Mouse (Mus musculus): ENCODE results near the gene Exd2. TPM values are rescaled to one million over a fixed set of nuclear protein-coding genes. Genes with fewer than 3 reads are reported as not detected.

The Exd2 gene
- total RNA-seq, 2 experiments from 2014 or later = 35.0 to 46.8 TPM

- TF ChIP-seq CTCF (IDR thresholded peaks at IDR 0.05) = no peak
- DNase-seq = peak; percentile 56
- intact Hi-C loops (cut with DNase I) = no loop called here
- Histone ChIP-seq H3K4me3 (no peak overlapping the region), H3K27ac (peak overlapping the region; percentile 68)
These were observed 41.8 kb downstream of the Exd2 start for GRCm38 (mm10) chr12:80504718-80505117.

GRCm38 (mm10) chr12:80507041-80507745 is 44.3 kb downstream of the Exd2 start:
- TF ChIP-seq CTCF (IDR thresholded peaks at IDR 0.05) = peak; percentile 18; the same call in 1 of the 2 replicates
- DNase-seq = peak; percentile 74
- Histone ChIP-seq H3K4me3 (peak overlapping the region; percentile 51), H3K27ac (peak overlapping the region; percentile 82)
- intact Hi-C loops (cut with DNase I) = no loop called here

DNA sequence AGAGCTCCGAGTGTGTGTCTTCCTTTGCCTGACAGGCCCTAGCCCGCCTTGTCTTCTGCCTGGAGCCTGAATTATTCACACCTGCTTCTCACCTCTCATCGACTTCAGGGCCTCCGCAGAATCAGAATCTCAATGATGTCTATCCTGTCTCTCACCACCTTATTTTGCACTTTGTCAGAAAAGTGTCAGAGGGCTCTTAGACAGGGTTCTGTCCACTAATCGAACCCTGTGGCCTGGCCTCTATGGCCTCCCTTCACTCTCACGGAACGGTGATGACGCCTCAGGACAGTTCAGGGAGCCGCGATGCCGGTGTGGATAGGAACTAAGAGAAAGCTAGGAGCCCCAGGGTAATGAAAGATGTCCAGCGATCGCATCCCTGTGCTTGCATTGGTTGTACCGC is 55.1 kb downstream of the Exd2 start, which contains the start of gene Galnt16:
Gene Galnt16, plus strand, starts transcription at position 301 of the 400 bp plus-strand sequence.
- Histone ChIP-seq H3K27ac (peak within 1 kb of the TSS; percentile 69), H3K4me3 (peak within 1 kb of the TSS; percentile 81)
- intact Hi-C loops (cut with DNase I) = no loop called here
- DNase-seq = no peak
- TF ChIP-seq CTCF (IDR thresholded peaks at IDR 0.05) = no peak

DNA sequence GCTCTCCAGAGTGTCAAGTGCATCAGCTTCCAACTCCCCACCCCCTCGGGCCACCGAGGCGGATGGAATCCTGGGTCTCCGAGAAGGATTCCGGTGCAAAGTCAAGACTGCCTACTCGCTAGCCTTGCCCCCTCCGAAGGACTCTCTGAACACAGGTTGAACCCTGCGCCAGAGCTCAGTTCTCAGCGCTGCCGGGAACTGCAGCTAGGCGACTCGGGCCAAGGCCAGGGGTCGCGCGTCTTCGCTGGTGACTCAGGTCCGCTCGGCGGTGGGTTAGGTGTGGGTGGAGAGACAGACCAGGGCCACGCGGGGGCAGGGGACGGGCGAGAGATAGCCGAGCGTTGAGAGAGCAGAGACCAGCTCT is 55.5 kb downstream of the Exd2 start:
- Histone ChIP-seq H3K4me3 (peak overlapping the region; percentile 81), H3K27ac (no peak overlapping the region)
- no peak for TF ChIP-seq CTCF (IDR thresholded peaks at IDR 0.05)
- intact Hi-C loops (cut with DNase I) = no loop called here
- peak; percentile 37 for DNase-seq

GRCm38 (mm10) chr12:80518757-80519620 is 56.1 kb downstream of the Exd2 start:
- TF ChIP-seq CTCF (IDR thresholded peaks at IDR 0.05) = no peak
- Histone ChIP-seq H3K4me3 (peak overlapping the region; percentile 81), H3K27ac (peak overlapping the region; percentile 69)
- peak; percentile 58 for DNase-seq
- intact Hi-C loops (cut with DNase I) = no loop called here

DNA sequence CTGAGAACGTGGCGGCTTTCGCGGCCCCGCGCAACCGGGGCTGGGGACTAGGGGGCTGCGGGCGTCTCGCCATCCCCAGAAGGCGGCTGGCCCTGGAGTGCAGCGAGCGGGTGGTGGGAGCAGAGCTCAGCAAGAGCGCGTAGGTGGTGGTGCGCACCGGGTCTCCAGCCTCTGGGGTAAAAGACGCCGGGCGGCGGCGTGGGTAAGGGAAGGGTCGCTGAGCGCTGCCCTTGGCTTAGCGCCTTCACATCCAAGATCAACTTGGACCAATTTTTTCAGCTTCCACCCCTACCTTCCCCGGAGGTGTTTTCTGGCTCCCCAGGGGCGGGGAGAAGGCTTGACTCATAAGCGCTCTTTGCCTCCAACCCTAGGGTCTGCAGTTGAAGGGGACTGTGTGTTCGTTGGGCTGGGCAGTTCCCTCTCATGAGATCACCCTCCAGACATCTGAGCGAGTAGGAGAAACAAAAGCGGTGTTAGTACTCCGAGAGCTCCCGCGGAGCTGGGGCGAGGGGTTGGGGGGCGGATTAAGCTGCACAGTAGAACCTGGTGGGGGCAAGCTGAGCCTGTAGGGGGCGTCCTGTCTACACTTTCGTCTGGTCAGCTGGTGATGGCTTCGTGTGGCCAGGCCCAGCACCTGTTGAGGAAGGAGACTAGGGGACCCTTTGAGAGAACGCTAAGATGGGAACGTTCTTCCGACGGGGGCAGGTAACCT is 56.9 kb downstream of the Exd2 start:
- intact Hi-C loops (cut with DNase I) = loop anchor here (5.0 kb wide), 1 partner anchor 58 kb away; no protein-coding TSS in a partner anchor
- H3K4me3 ChIP-seq = peak overlapping the region; percentile 81
- peak; percentile 60 for DNase-seq

DNA sequence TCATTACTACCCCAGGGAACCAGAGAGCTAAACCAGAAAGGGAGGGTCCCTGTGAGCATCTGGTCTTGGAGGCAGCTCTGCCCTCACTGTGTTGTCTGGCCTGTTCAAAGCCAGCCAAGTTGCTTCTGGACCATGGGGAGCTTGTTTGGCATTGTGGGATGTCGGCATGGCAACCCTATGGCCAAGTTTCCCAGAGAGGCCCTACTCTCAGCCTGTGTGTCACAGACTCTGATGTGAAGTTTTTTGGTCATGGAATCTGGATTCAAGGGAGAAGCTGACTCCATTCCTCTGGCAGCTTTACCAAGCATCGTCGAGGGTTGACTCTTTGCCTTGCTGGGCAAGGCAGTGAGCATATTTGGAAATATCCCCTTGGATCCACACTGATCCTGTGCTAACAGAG is 59.1 kb downstream of the Exd2 start:
- no peak overlapping the region for H3K4me3 ChIP-seq
- intact Hi-C loops (cut with DNase I) = loop anchor here (5.0 kb wide), 1 partner anchor 55 kb away; no protein-coding TSS in a partner anchor
- no peak for TF ChIP-seq CTCF (IDR thresholded peaks at IDR 0.05)
- H3K27ac ChIP-seq = peak overlapping the region; percentile 68
- peak; percentile 58 for DNase-seq

More for the DNA sequence above, 56.9 kb downstream of the Exd2 start:
- H3K27ac ChIP-seq = peak overlapping the region; percentile 69
- TF ChIP-seq CTCF (IDR thresholded peaks at IDR 0.05) = peak; percentile 47

- no peak overlapping the region for H3K4me3 ChIP-seq
- peak; percentile 20; the same call in 1 of the 2 replicates for TF ChIP-seq CTCF (IDR thresholded peaks at IDR 0.05)
- intact Hi-C loops (cut with DNase I) = loop anchor here (5.0 kb wide), 1 partner anchor 53 kb away; no protein-coding TSS in a partner anchor
- no peak for DNase-seq
- no peak overlapping the region for H3K27ac ChIP-seq
These were observed 61.5 kb downstream of the Exd2 start for GRCm38 (mm10) chr12:80524276-80524921.

DNA sequence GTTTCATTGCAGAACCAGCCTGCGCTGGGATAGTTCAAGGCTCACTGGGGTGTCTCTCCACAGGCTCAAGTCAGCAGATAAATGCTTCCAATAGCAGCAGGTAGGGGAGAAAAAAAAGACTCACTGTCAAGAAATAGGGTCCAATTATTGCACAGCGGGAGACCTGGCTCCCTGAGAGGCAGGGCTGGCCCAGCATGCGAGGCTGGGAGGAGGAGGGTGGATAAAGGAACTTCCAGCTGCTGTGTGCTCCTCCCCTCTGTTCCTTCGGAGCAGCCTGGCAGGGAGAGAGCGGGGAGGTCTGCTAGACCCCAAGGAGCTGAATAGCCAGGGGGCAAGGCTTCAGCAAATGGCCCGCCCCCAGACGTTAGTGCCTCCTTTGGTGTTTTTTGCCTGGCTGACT is 62.6 kb downstream of the Exd2 start:
- intact Hi-C loops (cut with DNase I) = no loop called here
- peak; percentile 42 for DNase-seq
- H3K27ac ChIP-seq = peak overlapping the region; percentile 66
- no peak for TF ChIP-seq CTCF (IDR thresholded peaks at IDR 0.05)
- H3K4me3 ChIP-seq = no peak overlapping the region

DNA sequence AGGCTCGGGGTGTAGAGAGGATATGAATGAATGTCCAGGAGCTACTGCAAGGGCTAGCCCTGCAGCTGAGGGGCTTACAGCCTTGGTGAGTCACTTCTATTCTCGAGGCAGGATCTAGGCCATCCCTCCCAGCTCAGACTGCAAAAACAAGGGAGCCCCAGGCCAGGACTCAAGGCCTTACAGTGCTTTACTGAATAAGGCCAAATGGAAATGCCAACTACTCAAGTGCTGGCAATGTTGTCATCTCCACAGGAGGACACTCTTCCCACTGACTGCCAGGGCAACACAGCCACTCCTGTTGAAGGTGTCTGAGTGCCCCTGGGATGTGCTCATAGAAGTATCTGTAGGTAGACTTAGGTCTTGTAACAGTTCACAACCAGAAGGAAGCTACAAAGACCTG is 63.6 kb downstream of the Exd2 start:
- Histone ChIP-seq H3K27ac (peak overlapping the region; percentile 66), H3K4me3 (no peak overlapping the region)
- intact Hi-C loops (cut with DNase I) = no loop called here
- no peak for TF ChIP-seq CTCF (IDR thresholded peaks at IDR 0.05)
- DNase-seq = no peak

DNA sequence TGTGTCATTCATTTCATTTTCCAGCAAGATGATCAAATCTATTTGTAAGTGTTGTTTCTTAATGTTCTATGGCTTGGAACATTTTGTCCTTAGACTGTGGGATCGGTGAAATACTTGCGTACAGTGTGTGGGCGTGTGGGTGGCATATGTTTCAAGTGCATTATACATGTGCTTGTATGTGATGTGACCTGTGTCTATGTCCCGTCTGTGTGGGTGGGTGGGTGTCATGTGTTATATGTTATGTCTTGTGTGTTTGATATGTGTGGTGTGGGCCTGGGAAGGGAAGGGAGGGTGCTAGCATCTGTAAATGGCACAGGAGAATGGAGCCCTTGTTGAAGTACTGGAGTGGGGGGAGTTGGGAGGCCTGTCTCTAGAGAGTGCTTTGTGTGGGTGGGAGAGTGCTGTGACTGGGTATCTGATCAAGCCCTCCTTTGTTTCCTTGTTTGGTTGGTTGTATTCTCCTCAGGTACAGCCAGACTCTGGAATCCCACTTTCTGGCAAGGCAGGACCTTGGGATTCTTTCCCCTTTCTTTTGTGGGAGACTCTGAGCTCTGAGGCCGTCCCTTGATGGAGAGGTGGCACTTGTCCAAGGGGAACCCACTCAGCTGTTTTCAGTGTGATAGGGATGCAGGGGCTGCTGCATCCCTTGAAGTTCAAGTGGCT is 65.0 kb downstream of the Exd2 start:
- DNase-seq = no peak
- intact Hi-C loops (cut with DNase I) = no loop called here
- peak overlapping the region; percentile 66 for H3K27ac ChIP-seq
- H3K4me3 ChIP-seq = no peak overlapping the region
- no peak for TF ChIP-seq CTCF (IDR thresholded peaks at IDR 0.05)

Data from gastrocnemius, adult 2 months (tissue).